Mouse (Mus musculus): ENCODE measurements around the gene Elf1. TPM values are rescaled to one million over a fixed set of nuclear protein-coding genes. Genes with fewer than 3 reads are reported as not detected.
"Not testable (repeated sequence)": the region's sequence is repeated elsewhere in the genome, so short reads cannot be mapped to it uniquely, and the experiment has no call there.

Gene Elf1
- polyA plus RNA-seq, 1 experiment from 2014 or later = 5.3 TPM

DNA sequence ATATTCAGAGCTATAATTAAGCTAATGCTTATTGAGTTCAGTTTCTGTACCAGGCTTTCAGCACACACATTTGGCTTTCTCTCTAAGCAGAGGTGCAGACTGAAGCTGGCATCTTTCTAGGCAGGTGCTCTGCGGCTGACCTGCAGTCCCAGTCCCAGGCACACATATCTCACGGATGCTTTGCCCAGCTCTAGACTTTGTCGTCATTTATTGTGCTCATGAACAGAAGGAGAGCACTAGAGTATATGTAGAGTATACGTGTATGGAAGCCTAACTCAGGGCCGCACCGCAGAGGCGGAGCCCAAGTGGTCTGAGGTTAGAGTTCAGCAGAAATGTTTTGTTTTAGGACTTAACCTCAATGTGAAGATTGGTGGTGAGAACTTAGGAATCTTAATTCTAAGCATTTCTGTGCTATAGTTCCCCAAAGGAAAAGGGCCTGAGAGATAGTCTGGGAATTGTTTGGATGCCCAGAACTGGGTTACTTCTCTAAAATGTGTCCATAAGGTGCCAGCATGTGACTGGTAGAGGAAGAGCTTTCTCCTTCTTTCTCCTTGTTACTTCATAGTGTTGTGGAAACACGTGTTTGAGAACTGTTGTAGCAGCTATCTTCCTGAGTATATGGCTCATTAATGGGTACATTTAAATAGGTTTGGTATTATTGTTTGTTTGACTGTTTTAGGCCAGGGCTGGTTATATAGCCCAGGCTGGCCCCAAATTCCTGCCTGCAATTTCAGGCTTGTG is 51.2 kb downstream of the Elf1 start:
- DNase-seq (ENCODE audit: low spot score) = no peak
- Histone ChIP-seq H3K4me1 (replicated peaks) (no peaks in the 10 kb centered on the region), H3K27me3 (ENCODE audit: insufficient read depth, poor library complexity, severe bottlenecking) (no peaks in the 10 kb centered on the region), H3K36me3 (no peaks in the 10 kb centered on the region), H3K27ac (no peak overlapping the region), H3K4me3 (no peak overlapping the region), H3K9me3 (no peaks in the 10 kb centered on the region)
- 89% methylated on average over 8 of the region's 8 CpGs for WGBS

DNA sequence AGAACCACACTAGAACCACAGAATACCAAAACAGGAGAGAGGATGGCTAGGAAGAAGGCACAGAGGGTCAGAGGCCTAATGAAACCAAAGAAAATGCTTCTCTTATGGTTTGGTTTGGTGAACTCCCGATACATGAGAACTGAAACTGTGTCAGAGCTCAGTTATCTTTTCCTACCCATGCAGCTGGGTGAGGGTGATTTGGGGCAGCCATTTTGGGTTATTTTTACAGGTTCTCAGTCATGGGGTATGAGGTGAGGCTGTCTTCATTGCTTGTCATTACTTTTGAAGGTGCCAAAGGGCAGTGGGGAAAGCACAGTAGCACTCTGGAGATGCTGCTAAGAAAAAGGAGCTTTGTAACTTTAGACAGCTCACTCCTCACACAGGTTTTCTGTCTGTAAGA is 52.4 kb downstream of the Elf1 start:
- Histone ChIP-seq H3K27ac (no peak overlapping the region), H3K4me1 (replicated peaks) (no peaks in the 10 kb centered on the region), H3K4me3 (no peak overlapping the region), H3K27me3 (ENCODE audit: insufficient read depth, poor library complexity, severe bottlenecking) (no peaks in the 10 kb centered on the region), H3K9me3 (no peaks in the 10 kb centered on the region), H3K36me3 (no peaks in the 10 kb centered on the region)
- 96% methylated on average over 1 of the region's 1 CpGs for WGBS
- no peak for DNase-seq (ENCODE audit: low spot score)

DNA sequence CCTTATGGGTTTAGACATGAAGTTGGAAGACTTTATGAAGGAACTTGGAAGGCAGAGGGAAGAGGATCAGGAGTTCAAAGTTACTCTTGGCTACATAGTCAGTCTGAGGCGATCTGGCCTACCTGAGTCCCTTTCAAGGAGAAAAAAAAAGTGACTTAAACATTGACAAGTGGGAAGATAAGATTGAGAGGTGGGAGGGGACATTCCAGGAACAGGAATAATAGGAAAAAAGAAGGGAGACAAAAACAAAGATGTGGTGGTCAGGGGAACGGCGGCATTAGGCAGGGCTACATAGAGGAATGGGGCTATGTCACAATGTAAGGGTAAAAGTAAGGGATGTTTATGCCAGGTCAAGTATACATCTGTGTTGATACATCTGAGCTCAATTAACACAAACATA is 53.2 kb downstream of the Elf1 start:
- H3K27ac ChIP-seq = no peak overlapping the region
- no peaks in the 10 kb centered on the region for H3K27me3 ChIP-seq (ENCODE audit: insufficient read depth, poor library complexity, severe bottlenecking)
- 77% methylated on average over 3 of the region's 3 CpGs for WGBS
- no peaks in the 10 kb centered on the region for H3K36me3 ChIP-seq
- H3K9me3 ChIP-seq = no peaks in the 10 kb centered on the region
- H3K4me3 ChIP-seq = no peak overlapping the region
- no peak for DNase-seq (ENCODE audit: low spot score)
- H3K4me1 ChIP-seq (replicated peaks) = no peaks in the 10 kb centered on the region

DNA sequence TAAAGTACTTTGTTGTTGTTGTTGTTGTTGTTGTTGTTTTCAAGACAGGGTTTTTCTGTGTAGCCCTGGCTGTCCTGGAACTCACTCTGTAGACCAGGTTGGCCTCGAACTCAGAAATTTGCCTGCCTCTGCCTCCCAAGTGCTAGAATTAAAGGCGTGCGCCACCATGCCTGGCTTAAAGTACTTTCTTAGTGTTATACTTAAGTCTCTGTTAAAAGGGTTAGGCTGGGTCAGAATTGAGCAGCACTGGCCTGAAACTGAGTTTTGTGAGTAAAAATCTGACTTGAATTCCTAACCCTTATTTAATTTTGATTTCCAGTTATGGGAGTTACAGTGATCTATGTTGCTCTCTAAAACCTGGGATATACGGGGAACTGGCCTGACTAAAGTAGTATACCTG is 53.7 kb downstream of the Elf1 start:
- not testable (repeated sequence) for H3K27me3 ChIP-seq (ENCODE audit: insufficient read depth, poor library complexity, severe bottlenecking); DNase-seq (ENCODE audit: low spot score); H3K4me1 ChIP-seq (replicated peaks); H3K36me3 ChIP-seq; H3K27ac ChIP-seq; H3K9me3 ChIP-seq; H3K4me3 ChIP-seq
- 93% methylated on average over 4 of the region's 4 CpGs for WGBS

DNA sequence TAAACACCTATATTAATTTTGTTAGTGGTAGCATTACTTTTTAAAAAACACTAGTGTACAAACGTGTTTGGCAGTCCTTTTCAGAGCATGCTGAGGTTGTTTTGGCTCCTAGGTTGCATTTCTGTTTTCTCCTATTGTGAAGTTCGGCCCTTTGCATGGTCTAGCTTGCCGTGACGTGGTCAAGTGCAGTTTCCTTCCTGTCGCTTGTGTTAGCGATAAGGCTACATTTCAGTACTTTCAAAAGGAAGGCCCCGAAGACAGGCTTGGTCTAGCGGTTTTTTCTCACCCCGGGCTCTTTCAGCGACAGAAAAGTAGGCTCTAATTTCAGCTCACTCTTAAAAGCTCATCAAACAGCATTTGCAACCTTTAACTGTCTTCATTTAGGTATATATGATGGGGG is 54.3 kb downstream of the Elf1 start:
- Histone ChIP-seq H3K4me1 (replicated peaks) (no peaks in the 10 kb centered on the region), H3K9me3 (no peaks in the 10 kb centered on the region), H3K36me3 (no peaks in the 10 kb centered on the region), H3K4me3 (no peak overlapping the region), H3K27ac (no peak overlapping the region), H3K27me3 (ENCODE audit: insufficient read depth, poor library complexity, severe bottlenecking) (no peaks in the 10 kb centered on the region)
- DNase-seq (ENCODE audit: low spot score) = no peak
- 82% methylated on average over 10 of the region's 10 CpGs for WGBS

DNA sequence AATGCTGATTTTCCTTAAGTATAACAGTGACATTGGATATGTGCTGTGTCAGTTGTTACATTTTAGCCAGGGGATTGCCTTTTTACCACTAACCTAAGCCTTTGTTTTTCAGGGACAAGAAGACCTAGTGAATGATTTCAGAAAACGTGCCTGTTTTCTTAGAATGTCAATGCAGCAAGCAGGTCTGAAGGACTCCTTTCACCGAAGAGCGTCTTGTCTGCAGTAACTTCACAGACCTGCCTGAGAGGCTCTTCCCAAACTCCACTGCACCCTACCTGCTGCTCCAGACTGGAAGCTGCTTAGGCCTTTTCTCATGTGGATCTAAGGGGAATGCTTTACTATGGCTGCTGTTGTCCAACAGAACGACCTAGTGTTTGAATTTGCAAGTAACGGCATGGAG is 55.0 kb downstream of the Elf1 start:
- no peak for DNase-seq (ENCODE audit: low spot score)
- no peak overlapping the region for H3K4me3 ChIP-seq
- no peaks in the 10 kb centered on the region for H3K36me3 ChIP-seq
- no peaks in the 10 kb centered on the region for H3K9me3 ChIP-seq
- no peaks in the 10 kb centered on the region for H3K4me1 ChIP-seq (replicated peaks)
- no peaks in the 10 kb centered on the region for H3K27me3 ChIP-seq (ENCODE audit: insufficient read depth, poor library complexity, severe bottlenecking)
- WGBS = 82% methylated on average over 5 of the region's 5 CpGs
- H3K27ac ChIP-seq = no peak overlapping the region

DNA sequence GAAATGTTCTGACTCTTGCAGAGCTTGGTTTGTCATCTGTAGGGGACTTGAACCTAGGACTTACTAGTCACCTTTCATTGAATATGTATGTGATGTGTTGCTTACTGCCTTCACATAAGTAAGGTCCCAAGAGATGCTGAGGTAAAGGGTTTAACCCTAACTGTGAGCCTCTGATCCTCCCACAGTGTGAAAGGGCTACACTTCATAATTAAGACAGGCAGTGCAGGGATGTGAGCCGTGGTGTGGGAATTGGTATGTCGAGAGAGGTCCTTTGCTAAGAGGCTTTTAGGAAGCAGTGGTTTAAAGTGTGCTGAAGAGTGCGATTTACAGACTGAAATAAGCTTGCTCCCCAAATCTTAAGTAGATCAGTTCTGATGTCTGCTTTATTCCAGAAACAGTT is 55.8 kb downstream of the Elf1 start:
- 77% methylated on average over 3 of the region's 3 CpGs for WGBS
- no peak for DNase-seq (ENCODE audit: low spot score)
- H3K4me3 ChIP-seq = no peak overlapping the region
- H3K27ac ChIP-seq = no peak overlapping the region
- H3K36me3 ChIP-seq = no peaks in the 10 kb centered on the region
- H3K9me3 ChIP-seq = no peaks in the 10 kb centered on the region
- no peaks in the 10 kb centered on the region for H3K4me1 ChIP-seq (replicated peaks)
- H3K27me3 ChIP-seq (ENCODE audit: insufficient read depth, poor library complexity, severe bottlenecking) = no peaks in the 10 kb centered on the region

DNA sequence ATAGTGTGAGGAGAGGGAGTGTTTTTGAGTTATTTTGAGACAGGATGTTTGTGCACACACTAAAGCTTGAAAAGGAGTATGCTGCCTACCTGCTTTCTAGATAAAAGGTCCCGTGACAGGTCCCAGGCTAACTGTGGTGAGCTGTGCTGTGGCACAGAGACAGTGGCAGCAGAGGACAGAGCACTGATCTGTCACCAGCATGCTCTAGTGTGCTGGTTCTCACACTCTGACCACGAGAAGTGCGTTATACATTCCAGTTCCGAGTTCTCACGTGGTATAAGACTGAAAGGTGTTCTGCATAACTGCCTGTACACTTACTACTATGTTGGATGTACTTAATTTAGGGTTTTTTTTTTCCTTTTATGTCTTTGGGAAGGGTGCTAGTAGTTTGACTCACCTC is 56.5 kb downstream of the Elf1 start:
- H3K4me3 ChIP-seq = no peak overlapping the region
- H3K27me3 ChIP-seq (ENCODE audit: insufficient read depth, poor library complexity, severe bottlenecking) = no peaks in the 10 kb centered on the region
- no peak for DNase-seq (ENCODE audit: low spot score)
- H3K36me3 ChIP-seq = no peaks in the 10 kb centered on the region
- no peaks in the 10 kb centered on the region for H3K9me3 ChIP-seq
- H3K27ac ChIP-seq = no peak overlapping the region
- WGBS = 89% methylated on average over 5 of the region's 5 CpGs
- no peaks in the 10 kb centered on the region for H3K4me1 ChIP-seq (replicated peaks)

DNA sequence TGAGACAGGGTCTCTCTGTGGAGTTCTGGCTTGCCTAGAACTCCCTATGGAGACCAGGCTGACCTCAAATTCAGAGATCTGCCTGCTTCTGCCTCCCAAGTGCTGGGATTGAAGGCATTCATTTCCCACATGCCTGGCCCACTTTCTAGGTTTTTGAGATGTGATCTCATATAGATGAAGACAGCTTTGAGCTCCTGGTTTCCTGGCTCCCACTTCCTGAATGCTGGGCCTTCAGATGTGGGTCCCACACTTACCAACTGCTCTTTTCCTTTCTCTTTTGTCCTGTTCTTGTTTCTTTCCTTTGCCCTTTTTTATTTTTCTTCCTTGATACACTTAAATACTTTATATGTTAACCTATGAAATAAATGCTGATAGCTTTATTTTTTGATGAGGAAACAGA is 56.9 kb downstream of the Elf1 start:
- no peaks in the 10 kb centered on the region for H3K36me3 ChIP-seq
- H3K27ac ChIP-seq = no peak overlapping the region
- H3K27me3 ChIP-seq (ENCODE audit: insufficient read depth, poor library complexity, severe bottlenecking) = no peaks in the 10 kb centered on the region
- DNase-seq (ENCODE audit: low spot score) = no peak
- no peaks in the 10 kb centered on the region for H3K9me3 ChIP-seq
- H3K4me1 ChIP-seq (replicated peaks) = no peaks in the 10 kb centered on the region
- H3K4me3 ChIP-seq = no peak overlapping the region

DNA sequence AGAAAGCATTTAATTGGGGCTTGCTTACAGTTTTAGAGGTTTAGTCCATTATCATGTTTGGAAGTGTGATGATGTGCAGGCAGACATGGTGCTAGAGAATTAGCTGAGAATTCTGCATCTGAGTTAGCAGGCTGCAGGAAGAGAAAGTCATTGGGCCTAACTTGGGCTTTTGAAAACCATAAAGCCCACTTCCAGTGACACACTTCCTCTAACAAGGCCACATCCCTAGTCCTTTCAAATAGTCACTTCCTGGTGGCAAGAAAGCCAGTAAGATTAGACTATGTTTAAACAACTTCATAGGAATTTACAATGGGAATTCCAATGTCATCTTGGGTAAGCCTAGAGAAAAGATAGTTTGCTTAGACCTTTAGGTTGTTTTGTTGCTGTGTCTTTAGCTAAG is 60.6 kb downstream of the Elf1 start:
- no peaks in the 10 kb centered on the region for H3K27me3 ChIP-seq (ENCODE audit: insufficient read depth, poor library complexity, severe bottlenecking)
- no peak for DNase-seq (ENCODE audit: low spot score)
- no peaks in the 10 kb centered on the region for H3K4me1 ChIP-seq (replicated peaks)
- H3K36me3 ChIP-seq = no peaks in the 10 kb centered on the region
- H3K27ac ChIP-seq = no peak overlapping the region
- no peaks in the 10 kb centered on the region for H3K9me3 ChIP-seq
- no peak overlapping the region for H3K4me3 ChIP-seq

DNA sequence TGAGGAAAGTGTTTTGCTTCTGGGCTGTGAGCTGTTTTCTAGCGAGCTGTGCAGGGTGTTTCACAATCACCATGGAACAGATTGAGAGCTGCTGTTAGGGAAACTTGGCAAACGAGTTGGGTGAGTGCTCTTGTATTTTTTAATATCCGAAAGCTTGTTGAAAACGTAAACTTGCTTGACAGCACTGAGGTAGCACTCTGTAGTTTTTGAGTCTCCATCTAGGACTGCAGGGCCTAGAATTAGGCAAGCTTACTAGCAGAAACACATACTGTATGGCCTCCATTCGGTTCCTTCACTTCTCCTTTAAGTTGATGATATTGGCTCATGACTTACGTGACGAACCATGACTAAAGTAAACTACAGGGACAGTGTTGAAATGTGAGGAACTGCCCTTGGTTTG is 68.3 kb downstream of the Elf1 start:
- Histone ChIP-seq H3K27me3 (ENCODE audit: insufficient read depth, poor library complexity, severe bottlenecking) (no peaks in the 10 kb centered on the region), H3K4me1 (replicated peaks) (no peaks in the 10 kb centered on the region), H3K9me3 (no peaks in the 10 kb centered on the region), H3K4me3 (no peak overlapping the region), H3K27ac (no peak overlapping the region), H3K36me3 (no peaks in the 10 kb centered on the region)
- 86% methylated on average over 7 of the region's 7 CpGs for WGBS
- DNase-seq (ENCODE audit: low spot score) = no peak

DNA sequence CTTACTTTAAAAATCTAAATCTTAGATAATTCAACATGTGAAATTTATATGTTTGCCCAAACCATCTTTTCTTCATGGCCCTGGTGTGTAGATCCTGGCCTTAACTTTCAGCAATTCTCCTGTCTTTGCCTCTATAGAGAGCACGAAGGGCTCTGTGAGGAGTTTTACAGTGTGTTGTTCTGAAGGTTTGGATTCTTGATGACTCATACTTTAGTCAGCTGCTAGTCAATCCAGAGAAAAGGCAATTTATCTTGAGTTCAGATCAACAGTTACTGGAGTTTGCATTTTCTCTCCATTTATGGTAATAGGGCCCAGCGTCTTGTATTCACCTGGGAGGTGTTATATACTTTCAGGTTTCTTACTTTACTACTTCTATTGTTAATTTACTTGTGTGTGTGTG is 70.9 kb downstream of the Elf1 start:
- 93% methylated on average over 2 of the region's 2 CpGs for WGBS
- DNase-seq (ENCODE audit: low spot score) = no peak
- no peak overlapping the region for H3K4me3 ChIP-seq
- no peaks in the 10 kb centered on the region for H3K4me1 ChIP-seq (replicated peaks)
- H3K27me3 ChIP-seq (ENCODE audit: insufficient read depth, poor library complexity, severe bottlenecking) = no peaks in the 10 kb centered on the region
- H3K9me3 ChIP-seq = no peaks in the 10 kb centered on the region
- H3K27ac ChIP-seq = no peak overlapping the region
- H3K36me3 ChIP-seq = no peaks in the 10 kb centered on the region

DNA sequence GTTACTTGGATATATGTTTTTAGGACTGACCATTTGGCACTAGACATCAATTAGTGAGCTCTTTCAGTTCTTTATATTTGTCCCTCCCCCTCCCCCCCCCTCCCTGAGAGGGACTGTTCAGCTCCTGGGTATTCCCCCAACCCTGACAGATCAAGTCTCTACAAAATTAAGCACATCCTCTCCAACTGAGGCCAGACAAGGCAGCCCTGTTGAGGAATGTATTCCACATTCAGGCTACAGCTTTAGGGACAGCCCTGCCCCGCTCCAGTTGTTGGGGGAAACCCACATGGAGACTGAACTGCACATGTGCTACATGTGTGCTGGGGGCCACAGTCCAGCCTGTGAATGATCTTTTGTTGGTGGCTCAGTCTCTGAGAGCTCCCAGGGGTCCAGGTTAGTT is 71.9 kb downstream of the Elf1 start:
- WGBS = 86% methylated on average over 1 of the region's 1 CpGs

DNA sequence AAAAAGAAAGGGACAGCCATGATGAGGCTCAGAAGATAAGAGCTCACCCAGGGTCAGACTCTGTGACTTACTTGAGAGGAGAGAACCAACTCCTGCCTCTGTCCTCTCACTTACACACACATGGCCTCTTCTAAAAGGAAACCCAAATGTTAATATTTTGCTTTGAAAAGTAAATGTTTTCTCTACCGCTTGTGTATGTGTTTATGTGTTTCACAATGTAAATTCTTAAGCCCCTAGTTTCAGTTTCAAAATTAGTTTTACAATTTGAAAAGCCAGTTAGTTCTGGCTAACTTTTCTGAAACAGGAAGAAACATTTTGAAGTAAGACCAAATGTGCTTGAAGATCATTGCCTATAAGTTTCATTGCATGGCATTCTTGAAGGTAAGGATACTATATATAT is 76.8 kb downstream of the Elf1 start:
- H3K9me3 ChIP-seq = no peaks in the 10 kb centered on the region
- WGBS = 95% methylated on average over 1 of the region's 1 CpGs
- H3K4me3 ChIP-seq = no peak overlapping the region
- no peak overlapping the region for H3K27ac ChIP-seq
- no peaks in the 10 kb centered on the region for H3K4me1 ChIP-seq (replicated peaks)
- peaks cover 8% of the 10 kb centered on the region; the same call in 1 of the 2 replicates for H3K36me3 ChIP-seq
- H3K27me3 ChIP-seq (ENCODE audit: insufficient read depth, poor library complexity, severe bottlenecking) = no peaks in the 10 kb centered on the region
- no peak for DNase-seq (ENCODE audit: low spot score)

More for the DNA sequence above, 71.9 kb downstream of the Elf1 start:
- Histone ChIP-seq H3K4me3 (no peak overlapping the region), H3K36me3 (no peaks in the 10 kb centered on the region), H3K9me3 (no peaks in the 10 kb centered on the region), H3K27me3 (ENCODE audit: insufficient read depth, poor library complexity, severe bottlenecking) (no peaks in the 10 kb centered on the region), H3K27ac (no peak overlapping the region), H3K4me1 (replicated peaks) (no peaks in the 10 kb centered on the region)
- no peak for DNase-seq (ENCODE audit: low spot score)

All from hindbrain, embryonic 10.5 days (tissue).